8 mouse cellular contexts compared by ENCODE assay signal in the genomic region with DNA sequence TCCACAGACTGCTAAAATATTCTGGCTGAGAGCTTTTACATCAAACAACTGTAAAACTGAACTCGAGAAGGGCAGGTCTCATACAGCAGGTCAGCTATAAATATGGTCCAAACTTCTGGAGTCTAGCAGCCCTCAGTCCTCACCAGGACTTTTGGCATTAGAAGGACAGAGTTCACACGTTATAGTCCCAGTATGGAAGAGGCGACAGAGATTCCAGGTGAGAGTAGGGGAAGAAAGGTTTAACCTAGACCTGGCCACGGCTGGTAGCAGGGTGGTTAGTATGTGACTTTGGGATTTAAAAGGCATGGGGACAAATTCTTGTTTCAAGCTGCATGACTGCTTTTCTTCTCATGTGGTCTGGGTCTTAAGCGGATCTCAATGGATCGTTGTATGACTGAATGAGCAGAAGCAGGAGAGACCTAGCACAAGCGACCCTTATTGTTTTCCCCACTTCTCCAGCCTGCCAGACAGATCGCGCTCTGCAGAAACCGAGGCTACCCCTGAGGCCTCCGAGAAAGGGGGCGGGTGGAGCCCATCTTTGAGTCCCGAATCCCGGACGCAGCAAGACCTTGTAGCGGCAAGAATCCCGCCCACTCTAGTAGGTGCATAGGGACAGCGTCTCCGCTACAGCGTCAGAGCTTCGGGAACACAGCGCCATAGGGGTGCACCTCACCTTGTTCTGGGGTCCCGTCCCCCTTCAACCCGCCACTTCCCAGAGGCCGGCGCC. TPM values are rescaled to one million over a fixed set of nuclear protein-coding genes. Genes with fewer than 3 reads are reported as not detected.
DNase-seq lines count a peak whose midpoint lies in the region; ATAC-seq and TF ChIP-seq lines count a peak whose summit lies in the region.

No protein-coding gene starts in this region.

- H3K27ac ChIP-seq in heart, embryonic 15.5 days: peak overlapping the region; percentile 94
- H3K27ac ChIP-seq in forebrain, embryonic 12.5 days: peak overlapping the region; percentile 79
- peak overlapping the region; percentile 98 for H3K27ac ChIP-seq in liver, embryonic 14.5 days

- TF ChIP-seq EP300 in liver, embryonic 14.5 days (IDR thresholded peaks at IDR 0.05; ENCODE audit: low read depth): no peak

- H3K4me1 ChIP-seq in heart, embryonic 15.5 days (replicated peaks): peaks cover 48% of the 10 kb centered on the region
- H3K4me1 ChIP-seq in G1E (ENCODE audit: insufficient read depth, low read depth, low read length): peaks cover 82% of the 10 kb centered on the region
- H3K4me1 ChIP-seq in forebrain, embryonic 12.5 days: peaks cover 34% of the 10 kb centered on the region
- H3K4me1 ChIP-seq in liver, embryonic 14.5 days (replicated peaks; ENCODE audit: control insufficient read depth in 2 of 2, insufficient read depth in 2 of 2, low read length in 1 of 2): peaks cover 13 to 36% of the 10 kb centered on the region in 2 experiments

- ATAC-seq in heart, embryonic 15.5 days (replicated peaks; ENCODE audit: insufficient number of reproducible peaks, insufficient read depth, low FRiP score, low read depth): peak; percentile 41
- peak; percentile 12 for ATAC-seq in G1E (ENCODE audit: extremely low read depth, insufficient number of reproducible peaks, low FRiP score, poor library complexity, severe bottlenecking)
- peak; percentile 80 for ATAC-seq in forebrain, embryonic 12.5 days (ENCODE audit: low FRiP score)
- ATAC-seq in liver, embryonic 14.5 days (ENCODE audit: insufficient read depth): peak; percentile 14

- H3K9ac ChIP-seq in heart, embryonic 15.5 days: peak overlapping the region; percentile 81
- H3K9ac ChIP-seq in forebrain, embryonic 12.5 days: peak overlapping the region; percentile 75
- H3K9ac ChIP-seq in liver, embryonic 14.5 days (replicated peaks): peak overlapping the region; percentile 100

- H3K9me3 ChIP-seq in heart, embryonic 15.5 days (replicated peaks): no peaks in the 10 kb centered on the region
- no peaks in the 10 kb centered on the region for H3K9me3 ChIP-seq in G1E (replicated peaks)
- H3K9me3 ChIP-seq in forebrain, embryonic 12.5 days: no peaks in the 10 kb centered on the region
- H3K9me3 ChIP-seq in liver, embryonic 14.5 days (ENCODE audit: control insufficient read depth, low read length): no peaks in the 10 kb centered on the region

- no peaks in the 10 kb centered on the region for H3K27me3 ChIP-seq in heart, embryonic 15.5 days
- H3K27me3 ChIP-seq in G1E (ENCODE audit: insufficient read depth, low read length): no peaks in the 10 kb centered on the region
- no peaks in the 10 kb centered on the region for H3K27me3 ChIP-seq in forebrain, embryonic 12.5 days
- H3K27me3 ChIP-seq in liver, embryonic 14.5 days (ENCODE audit: control insufficient read depth, insufficient read depth, low read length): no peaks in the 10 kb centered on the region

- H3K36me3 ChIP-seq in heart, embryonic 15.5 days: peaks cover 9% of the 10 kb centered on the region; the same call in 1 of the 2 replicates
- H3K36me3 ChIP-seq in G1E (replicated peaks): peaks cover 44% of the 10 kb centered on the region
- H3K36me3 ChIP-seq in forebrain, embryonic 12.5 days (replicated peaks): peaks cover 14% of the 10 kb centered on the region
- H3K36me3 ChIP-seq in liver, embryonic 14.5 days (replicated peaks; ENCODE audit: control insufficient read depth, insufficient read depth, low read depth): peaks cover 23% of the 10 kb centered on the region

- peak overlapping the region; percentile 85 for H3K4me2 ChIP-seq in heart, embryonic 15.5 days
- peak overlapping the region; percentile 75 for H3K4me2 ChIP-seq in forebrain, embryonic 12.5 days
- peak overlapping the region; percentile 87 for H3K4me2 ChIP-seq in liver, embryonic 14.5 days (ENCODE audit: low read depth)

- WGBS in heart, embryonic 15.5 days: 1% methylated on average over 26 of the region's 26 CpGs
- WGBS in forebrain, embryonic 12.5 days: 3% methylated on average over 26 of the region's 26 CpGs
- 2% methylated on average over 26 of the region's 26 CpGs for WGBS in liver, embryonic 14.5 days (ENCODE audit: insufficient replicate concordance)

- H3K4me3 ChIP-seq in heart, embryonic 15.5 days: peak overlapping the region; percentile 72
- H3K4me3 ChIP-seq in G1E (ENCODE audit: low read depth, low read length): peak overlapping the region; percentile 77
- peak overlapping the region; percentile 76 for H3K4me3 ChIP-seq in forebrain, embryonic 12.5 days (replicated peaks)
- peak overlapping the region; percentile 92 to 98 for H3K4me3 ChIP-seq in liver, embryonic 14.5 days (ENCODE audit: insufficient read depth in 1 of 2, low read depth in 2 of 2, low read length in 2 of 2)

- intact Hi-C loops in heart, postnatal 14 days (cut with DNase I): loop anchor here (2.0 to 5.0 kb wide), 2 partner anchors 16 to 112 kb away; a partner anchor contains a TSS

- no peak for DNase-seq in heart, postnatal 14 days
- DNase-seq in G1E (ENCODE audit: low spot score): peak; percentile 80
- no peak for DNase-seq in liver, embryonic 14.5 days (ENCODE audit: low read depth in 3 of 3, low spot score in 3 of 3)
- DNase-seq in urinary bladder, adult 18-20 months (ENCODE audit: low spot score in 2 of 2): no peak
- no peak for DNase-seq in right cerebral cortex, postnatal 10 days (ENCODE audit: low spot score in 2 of 2)
- no peak for DNase-seq in layer of hippocampus, adult 8-10 months (ENCODE audit: low spot score in 2 of 2)

- TF ChIP-seq CTCF in G1E (IDR thresholded peaks at IDR 0.05; ENCODE audit: low read depth, low read length): no peak
- TF ChIP-seq CTCF in liver, embryonic 14.5 days (IDR thresholded peaks at IDR 0.05; ENCODE audit: low read depth): no peak

RNA-seq across cellular contexts. Expression of a gene that starts 0.4 kb away (rescaled TPM):
- 56.0 and 65.4 TPM in 2 replicates for polyA plus RNA-seq in heart, embryonic 15.5 days (2015; fragmentation: Nextera tagmentation; extraction: Ambion mirVana)
- 10 to 100 TPM; 46.5 to 47.9 TPM for total RNA-seq in heart, postnatal 14 days (2021)
- total RNA-seq in G1E (2014; fragmentation: Nextera tagmentation) (81.6 and 123 TPM in 2 replicates), G1E (2017) (49.4 and 53.1 TPM in 2 replicates)
- 196 and 200 TPM in 2 replicates for polyA plus RNA-seq in G1E (2012)
- 67.5 and 74.1 TPM in 2 replicates for polyA plus RNA-seq in forebrain, embryonic 12.5 days (2016; fragmentation: Nextera tagmentation; extraction: Ambion mirVana)
- polyA plus RNA-seq in liver, embryonic 14.5 days (2012; rRNA removed): 296 and 338 TPM in 2 replicates
- 629 and 675 TPM in 2 replicates for polyA plus RNA-seq in liver, embryonic 14.5 days (2014; fragmentation: Nextera tagmentation; extraction: Ambion mirVana)
- total RNA-seq in layer of hippocampus, adult 8-10 months (2022): 10 to 100 TPM; 28.4 to 34.6 (median 30.9) TPM

RNA-seq across cellular contexts. Expression of a gene that starts 5.6 kb away (rescaled TPM):
- polyA plus RNA-seq in heart, embryonic 15.5 days (2015; fragmentation: Nextera tagmentation; extraction: Ambion mirVana): 43.1 and 53.9 TPM in 2 replicates
- total RNA-seq in heart, postnatal 14 days (2021): 10 to 100 TPM; 18.6 to 19.1 TPM
- total RNA-seq in G1E (2014; fragmentation: Nextera tagmentation): 32.5 and 36.3 TPM in 2 replicates
- 71.7 and 73.9 TPM in 2 replicates for total RNA-seq in G1E (2017)
- 37.2 and 40.9 TPM in 2 replicates for polyA plus RNA-seq in G1E (2012)
- polyA plus RNA-seq in forebrain, embryonic 12.5 days (2016; fragmentation: Nextera tagmentation; extraction: Ambion mirVana): 113 and 115 TPM in 2 replicates
- polyA plus RNA-seq in liver, embryonic 14.5 days (2012; rRNA removed): 24.3 and 37.4 TPM in 2 replicates
- polyA plus RNA-seq in liver, embryonic 14.5 days (2014; fragmentation: Nextera tagmentation; extraction: Ambion mirVana): 54.7 and 59.8 TPM in 2 replicates
- 10 to 100 TPM; 27.5 to 29.7 (median 27.9) TPM for total RNA-seq in layer of hippocampus, adult 8-10 months (2022)

RNA-seq across cellular contexts. Expression of a gene that starts 5.9 kb away (rescaled TPM):
- 0.20 and 0.37 TPM in 2 replicates for polyA plus RNA-seq in heart, embryonic 15.5 days (2015; fragmentation: Nextera tagmentation; extraction: Ambion mirVana)
- total RNA-seq in heart, postnatal 14 days (2021): under 1 TPM in 1 of 2 experiments, not detected in 1; 0.19 TPM
- 0.53 TPM in 1 of 2 replicates, not detected in the other for total RNA-seq in G1E (2014; fragmentation: Nextera tagmentation)
- 0.27 and 0.29 TPM in 2 replicates for total RNA-seq in G1E (2017)
- 0.05 TPM in 1 of 2 replicates, not detected in the other for polyA plus RNA-seq in G1E (2012)
- 1.4 TPM in 2 replicates for polyA plus RNA-seq in forebrain, embryonic 12.5 days (2016; fragmentation: Nextera tagmentation; extraction: Ambion mirVana)
- polyA plus RNA-seq in liver, embryonic 14.5 days (2012; rRNA removed): 0.10 and 0.12 TPM in 2 replicates
- 0.08 and 0.20 TPM in 2 replicates for polyA plus RNA-seq in liver, embryonic 14.5 days (2014; fragmentation: Nextera tagmentation; extraction: Ambion mirVana)
- total RNA-seq in layer of hippocampus, adult 8-10 months (2022): under 1 TPM in 3 of 4 experiments, not detected in 1; 0.23 to 0.59 (median 0.55) TPM

RNA-seq across cellular contexts. Expression of a gene that starts 16.0 kb away (rescaled TPM):
- polyA plus RNA-seq in heart, embryonic 15.5 days (2015; fragmentation: Nextera tagmentation; extraction: Ambion mirVana): 7.6 and 10.8 TPM in 2 replicates
- 1 to 10 TPM; 5.0 to 5.4 TPM for total RNA-seq in heart, postnatal 14 days (2021)
- total RNA-seq in G1E (2014; fragmentation: Nextera tagmentation) (1.8 and 2.3 TPM in 2 replicates), G1E (2017) (1.3 and 1.7 TPM in 2 replicates)
- 1.7 and 3.0 TPM in 2 replicates for polyA plus RNA-seq in G1E (2012)
- 7.7 and 9.5 TPM in 2 replicates for polyA plus RNA-seq in forebrain, embryonic 12.5 days (2016; fragmentation: Nextera tagmentation; extraction: Ambion mirVana)
- polyA plus RNA-seq in liver, embryonic 14.5 days (2012; rRNA removed): 3.6 and 4.2 TPM in 2 replicates
- polyA plus RNA-seq in liver, embryonic 14.5 days (2014; fragmentation: Nextera tagmentation; extraction: Ambion mirVana): 6.4 and 9.1 TPM in 2 replicates
- total RNA-seq in layer of hippocampus, adult 8-10 months (2022): 10 to 100 TPM in 1 of 4 experiments, 1 to 10 TPM in 3; 8.6 to 11.5 (median 9.6) TPM

RNA-seq across cellular contexts. Expression of a gene that starts 39.4 kb away (rescaled TPM):
- 1.4 and 4.4 TPM in 2 replicates for polyA plus RNA-seq in heart, embryonic 15.5 days (2015; fragmentation: Nextera tagmentation; extraction: Ambion mirVana)
- total RNA-seq in heart, postnatal 14 days (2021): under 1 TPM in 1 of 2 experiments, not detected in 1; 0.12 TPM
- 0.53 TPM in 1 of 2 replicates, not detected in the other for total RNA-seq in G1E (2014; fragmentation: Nextera tagmentation)
- 0.06 and 0.11 TPM in 2 replicates for total RNA-seq in G1E (2017)
- 0.09 TPM in 1 of 2 replicates, not detected in the other for polyA plus RNA-seq in G1E (2012)
- 0.92 and 1.3 TPM in 2 replicates for polyA plus RNA-seq in forebrain, embryonic 12.5 days (2016; fragmentation: Nextera tagmentation; extraction: Ambion mirVana)
- 0.19 and 0.25 TPM in 2 replicates for polyA plus RNA-seq in liver, embryonic 14.5 days (2012; rRNA removed)
- polyA plus RNA-seq in liver, embryonic 14.5 days (2014; fragmentation: Nextera tagmentation; extraction: Ambion mirVana): 0.17 and 0.23 TPM in 2 replicates
- total RNA-seq in layer of hippocampus, adult 8-10 months (2022): under 1 TPM in 3 of 4 experiments, not detected in 1; 0.28 to 0.43 (median 0.30) TPM

Comparison
In these comparisons a context has a peak if more than half of its experiments do, and no peak if none do; other contexts are left out.
1. ATAC-seq: peak in every context shown above with its lines; median percentile 80 in forebrain, embryonic 12.5 days; 41 in heart, embryonic 15.5 days; 14 in liver, embryonic 14.5 days; 12 in G1E.